Mouse (Mus musculus): ENCODE results near the gene Amn1. TPM values are rescaled to one million over a fixed set of nuclear protein-coding genes. Genes with fewer than 3 reads are reported as not detected.
"Not testable (repeated sequence)": the region's sequence is repeated elsewhere in the genome, so short reads cannot be mapped to it uniquely, and the experiment has no call there.

Gene Amn1
- polyA plus RNA-seq, 1 experiment from 2014 or later: 70.0 TPM

- no peaks in the 10 kb centered on the region for H3K9me3 ChIP-seq
- WGBS: 90% methylated on average over 7 of the region's 7 CpGs
Observed at GRCm38 (mm10) chr6:149148436-149149229, 39.9 kb downstream of the Amn1 start.

GRCm38 (mm10) chr6:149145143-149145542, 43.4 kb downstream of the Amn1 start:
- no peaks in the 10 kb centered on the region for H3K27me3 ChIP-seq (ENCODE audit: insufficient read depth, poor library complexity, severe bottlenecking)
- peaks cover 11% of the 10 kb centered on the region for H3K4me1 ChIP-seq (replicated peaks)
- no peak overlapping the region for H3K4me3 ChIP-seq
- H3K36me3 ChIP-seq: peaks cover 26% of the 10 kb centered on the region
- DNase-seq (ENCODE audit: low spot score): no peak
- 94% methylated on average over 1 of the region's 1 CpGs for WGBS
- no peaks in the 10 kb centered on the region for H3K9me3 ChIP-seq
- no peak overlapping the region for H3K27ac ChIP-seq

More at GRCm38 (mm10) chr6:149148436-149149229, 39.9 kb downstream of the Amn1 start:
- no peak overlapping the region for H3K4me3 ChIP-seq
- no peak for DNase-seq (ENCODE audit: low spot score)
- no peak overlapping the region for H3K27ac ChIP-seq
- H3K4me1 ChIP-seq (replicated peaks): no peaks in the 10 kb centered on the region
- H3K36me3 ChIP-seq: peaks cover 38% of the 10 kb centered on the region
- H3K27me3 ChIP-seq (ENCODE audit: insufficient read depth, poor library complexity, severe bottlenecking): no peaks in the 10 kb centered on the region

GRCm38 (mm10) chr6:149141393-149142173, 46.9 kb downstream of the Amn1 start:
- Histone ChIP-seq H3K9me3 (no peaks in the 10 kb centered on the region), H3K4me1 (replicated peaks) (peaks cover 11% of the 10 kb centered on the region), H3K27ac (peak overlapping the region; percentile 86), H3K4me3 (peak overlapping the region; percentile 61), H3K27me3 (ENCODE audit: insufficient read depth, poor library complexity, severe bottlenecking) (no peaks in the 10 kb centered on the region), H3K36me3 (peaks cover 26% of the 10 kb centered on the region)
- WGBS: 8% methylated on average over 36 of the region's 36 CpGs
- peak; percentile 89 for DNase-seq (ENCODE audit: low spot score)

- no peak within 1 kb of the TSS for H3K27ac ChIP-seq
- WGBS: 86% methylated on average over 1 of the region's 1 CpGs
Observed at GRCm38 (mm10) chr6:149139471-149139870, 49.0 kb downstream of the Amn1 start, which contains the start of gene Etfbkmt. Gene Etfbkmt, plus strand, starts transcription at chr6:149139849.

GRCm38 (mm10) chr6:149139011-149139410, 49.5 kb downstream of the Amn1 start:
- no peak overlapping the region for H3K27ac ChIP-seq
- peaks cover 20% of the 10 kb centered on the region for H3K4me1 ChIP-seq (replicated peaks)
- WGBS: 89% methylated on average over 3 of the region's 3 CpGs
- H3K36me3 ChIP-seq: peaks cover 5% of the 10 kb centered on the region
- DNase-seq (ENCODE audit: low spot score): no peak
- no peaks in the 10 kb centered on the region for H3K9me3 ChIP-seq
- no peak overlapping the region for H3K4me3 ChIP-seq
- H3K27me3 ChIP-seq (ENCODE audit: insufficient read depth, poor library complexity, severe bottlenecking): no peaks in the 10 kb centered on the region

More at GRCm38 (mm10) chr6:149139471-149139870, 49.0 kb downstream of the Amn1 start, which contains the start of gene Etfbkmt:
- DNase-seq (ENCODE audit: low spot score): no peak
- peaks cover 15% of the 10 kb centered on the region for H3K4me1 ChIP-seq (replicated peaks)
- H3K36me3 ChIP-seq: peaks cover 10% of the 10 kb centered on the region
- H3K9me3 ChIP-seq: no peaks in the 10 kb centered on the region
- H3K27me3 ChIP-seq (ENCODE audit: insufficient read depth, poor library complexity, severe bottlenecking): no peaks in the 10 kb centered on the region
- H3K4me3 ChIP-seq: no peak within 1 kb of the TSS

GRCm38 (mm10) chr6:149137936-149138335, 50.6 kb downstream of the Amn1 start:
- Histone ChIP-seq H3K4me3 (no peak overlapping the region), H3K9me3 (no peaks in the 10 kb centered on the region)
- WGBS: 72% methylated on average over 2 of the region's 2 CpGs

GRCm38 (mm10) chr6:149135631-149136030, 52.9 kb downstream of the Amn1 start:
- H3K4me1 ChIP-seq (replicated peaks): peaks cover 17% of the 10 kb centered on the region
- no peaks in the 10 kb centered on the region for H3K36me3 ChIP-seq
- H3K27me3 ChIP-seq (ENCODE audit: insufficient read depth, poor library complexity, severe bottlenecking): no peaks in the 10 kb centered on the region
- no peak overlapping the region for H3K27ac ChIP-seq
- H3K9me3 ChIP-seq: no peaks in the 10 kb centered on the region
- H3K4me3 ChIP-seq: no peak overlapping the region
- WGBS: 85% methylated on average over 6 of the region's 6 CpGs
- no peak for DNase-seq (ENCODE audit: low spot score)

More at GRCm38 (mm10) chr6:149137936-149138335, 50.6 kb downstream of the Amn1 start:
- peaks cover 21% of the 10 kb centered on the region for H3K4me1 ChIP-seq (replicated peaks)
- DNase-seq (ENCODE audit: low spot score): no peak
- peaks cover under 1% of the 10 kb centered on the region; the same call in 1 of the 2 replicates for H3K36me3 ChIP-seq
- no peaks in the 10 kb centered on the region for H3K27me3 ChIP-seq (ENCODE audit: insufficient read depth, poor library complexity, severe bottlenecking)
- H3K27ac ChIP-seq: no peak overlapping the region

- DNase-seq (ENCODE audit: low spot score): no peak
- Histone ChIP-seq H3K36me3 (no peaks in the 10 kb centered on the region), H3K27me3 (ENCODE audit: insufficient read depth, poor library complexity, severe bottlenecking) (no peaks in the 10 kb centered on the region), H3K4me3 (no peak overlapping the region), H3K9me3 (no peaks in the 10 kb centered on the region), H3K27ac (no peak overlapping the region), H3K4me1 (replicated peaks) (peaks cover 17% of the 10 kb centered on the region)
- 27% methylated on average over 5 of the region's 5 CpGs for WGBS
Observed at GRCm38 (mm10) chr6:149134391-149135150, 53.9 kb downstream of the Amn1 start.

GRCm38 (mm10) chr6:149132311-149133077, 56.0 kb downstream of the Amn1 start:
- no peak overlapping the region for H3K27ac ChIP-seq
- no peaks in the 10 kb centered on the region for H3K27me3 ChIP-seq (ENCODE audit: insufficient read depth, poor library complexity, severe bottlenecking)
- H3K4me3 ChIP-seq: no peak overlapping the region
- 32% methylated on average over 5 of the region's 5 CpGs for WGBS
- H3K4me1 ChIP-seq (replicated peaks): peaks cover 17% of the 10 kb centered on the region
- H3K9me3 ChIP-seq: no peaks in the 10 kb centered on the region
- peak; percentile 45 for DNase-seq (ENCODE audit: low spot score)
- no peaks in the 10 kb centered on the region for H3K36me3 ChIP-seq

GRCm38 (mm10) chr6:149131111-149131510, 57.4 kb downstream of the Amn1 start:
- H3K4me3 ChIP-seq: no peak overlapping the region

GRCm38 (mm10) chr6:149129870-149130269, 58.6 kb downstream of the Amn1 start, which contains the start of gene Gm10203:
Gene Gm10203, plus strand, starts transcription at chr6:149130170.
- not testable (repeated sequence) for H3K27me3 ChIP-seq (ENCODE audit: insufficient read depth, poor library complexity, severe bottlenecking); H3K36me3 ChIP-seq; H3K9me3 ChIP-seq; H3K27ac ChIP-seq; H3K4me3 ChIP-seq; DNase-seq (ENCODE audit: low spot score)
- 82% methylated on average over 8 of the region's 8 CpGs for WGBS
- peaks cover 17% of the 10 kb centered on the region for H3K4me1 ChIP-seq (replicated peaks)

More at GRCm38 (mm10) chr6:149131111-149131510, 57.4 kb downstream of the Amn1 start:
- no peak for DNase-seq (ENCODE audit: low spot score)
- Histone ChIP-seq H3K9me3 (no peaks in the 10 kb centered on the region), H3K4me1 (replicated peaks) (peaks cover 17% of the 10 kb centered on the region), H3K27ac (no peak overlapping the region), H3K27me3 (ENCODE audit: insufficient read depth, poor library complexity, severe bottlenecking) (no peaks in the 10 kb centered on the region), H3K36me3 (no peaks in the 10 kb centered on the region)
- WGBS: 15% methylated on average over 3 of the region's 3 CpGs

- no peak overlapping the region for H3K4me3 ChIP-seq
- H3K27ac ChIP-seq: no peak overlapping the region
- DNase-seq (ENCODE audit: low spot score): peak; percentile 28
- H3K4me1 ChIP-seq (replicated peaks): peaks cover 10% of the 10 kb centered on the region
- 63% methylated on average over 4 of the region's 4 CpGs for WGBS
- no peaks in the 10 kb centered on the region for H3K27me3 ChIP-seq (ENCODE audit: insufficient read depth, poor library complexity, severe bottlenecking)
- no peaks in the 10 kb centered on the region for H3K9me3 ChIP-seq
- no peaks in the 10 kb centered on the region for H3K36me3 ChIP-seq
Observed at GRCm38 (mm10) chr6:149126675-149127074, 61.8 kb downstream of the Amn1 start.
